Mouse (Mus musculus) megakaryocyte, embryonic 14.5 days (primary cell): Measurements from ENCODE around the gene Adat3.

ENCODE experiments used
- FLI1 ChIP-seq: IDR thresholded peaks from 2 replicates; pipeline ENCODE4 v1.6.1; 2012; ENCODE audit warnings: low read length, inconsistent platforms, mixed read lengths
- GATA1 ChIP-seq: IDR thresholded peaks from 3 replicates; pipeline ENCODE4 v1.6.1; 2012; ENCODE audit warnings: mixed read lengths, low read length, inconsistent platforms, borderline replicate concordance

DNA sequence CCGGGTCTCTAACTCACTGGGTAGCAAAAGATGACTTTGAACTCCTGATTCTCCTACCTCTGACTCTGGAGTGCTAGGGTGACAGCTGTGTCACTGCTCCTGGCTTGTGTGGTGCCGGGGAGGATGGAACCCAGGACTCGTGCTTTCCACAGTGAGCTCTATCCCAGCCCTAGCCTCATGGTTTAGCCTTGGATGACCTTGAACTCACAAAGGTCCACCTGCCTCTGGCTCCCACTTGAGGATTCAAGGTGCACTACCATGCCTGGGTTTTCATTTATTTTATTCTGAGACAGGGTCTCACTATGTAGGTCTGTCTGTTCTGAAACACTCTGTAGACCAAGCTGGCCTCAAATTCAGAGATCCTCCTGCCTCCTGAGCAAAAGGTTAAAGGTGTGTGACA lies 11.1 kb downstream of the Adat3 start:
- TF ChIP-seq GATA1 (no peak), FLI1 (no peak)
